Mouse (Mus musculus) liver, adult 2 months (tissue): ENCODE data around the gene Ndnf. TPM values are rescaled to one million over a fixed set of nuclear protein-coding genes. Genes with fewer than 3 reads are reported as not detected.
A peak's percentile ranks its signal among the peaks of the same experiment; 100 is the strongest.

Experiments
- DNase-seq: peaks from one replicate; pipeline ENCODE4 v3.0.0-alpha.2; 2011; ENCODE audit warnings: low read depth, low spot score; ENCODE audit errors: extremely low read depth
- H3K27ac ChIP-seq: fragments of 200-500 bp; replicated peaks from 2 replicates; pipeline ENCODE4 v1.5.1; 2012; ENCODE audit warnings: low read depth, mild to moderate bottlenecking, control low read depth, inconsistent platforms, low read length; ENCODE audit not compliant: insufficient read depth
- H3K27me3 ChIP-seq: fragments of 200-500 bp; 2 replicates; pipeline ENCODE4 v1.6.1; 2012; ENCODE audit warnings: mild to moderate bottlenecking, moderate library complexity, low read length, inconsistent platforms; ENCODE audit not compliant: control insufficient read depth, insufficient read depth
- H3K36me3 ChIP-seq: fragments of 200-500 bp; 2 replicates; pipeline ENCODE4 v1.6.1; 2012; ENCODE audit warnings: low read length, inconsistent platforms; ENCODE audit not compliant: control insufficient read depth, insufficient read depth
- H3K4me1 ChIP-seq: fragments of 200-500 bp; 2 replicates; pipeline ENCODE4 v1.6.1; 2011; ENCODE audit warnings: low read length; ENCODE audit not compliant: control insufficient read depth, insufficient read depth
- H3K4me3 ChIP-seq: fragments of 200-500 bp; 2 replicates; pipeline ENCODE4 v1.5.1; 2011; ENCODE audit warnings: low read depth, mild to moderate bottlenecking, control low read depth, low read length, moderate library complexity; ENCODE audit not compliant: insufficient read depth
- H3K79me2 ChIP-seq: fragments of 200-500 bp; 2 replicates; pipeline ENCODE4 v1.6.1; 2012; ENCODE audit warnings: inconsistent platforms, mild to moderate bottlenecking, low read length, moderate library complexity; ENCODE audit not compliant: control insufficient read depth, insufficient read depth
- H3K9ac ChIP-seq: fragments of 200-500 bp; 2 replicates; pipeline ENCODE4 v1.6.1; 2012; ENCODE audit warnings: low read depth, mild to moderate bottlenecking, control low read depth, inconsistent platforms, low read length
- CTCF ChIP-seq: fragments of 200-500 bp; IDR thresholded peaks from 2 replicates; pipeline ENCODE4 v1.5.1; 2011; ENCODE audit warnings: low read depth, low read length, control low read depth
- POLR2A ChIP-seq: fragments of 200-500 bp; IDR thresholded peaks from 2 replicates; pipeline ENCODE4 v1.6.1; 2011; ENCODE audit warnings: low read length, control low read depth; ENCODE audit not compliant: insufficient read depth; ENCODE audit errors: extremely low read depth
- WGBS: fragments of 180-500 bp; shearing (Covaris S2); methylation state at CpG from one replicate; pipeline ENCODE4 v1.1.7; 2018; 5-methylcytosine and 5-hydroxymethylcytosine counted together
- polyA plus RNA-seq: library from polyadenylated mRNA; depleted of rRNA; stranded (reverse); fragments of >200 nt; gene quantifications from 2 replicates; pipeline ENCODE4 v1.2.3, GENCODE M21; 2012
- total RNA-seq: library from RNA; depleted of rRNA; stranded (reverse); fragments of >200 nt; gene quantifications from 2 replicates; pipeline ENCODE4 v1.2.3, GENCODE M21; 2014

Ndnf gene
- total and polyA plus RNA-seq, 2 experiments: 0.46 TPM; not detected in 1

GRCm38 (mm10) chr6:65666295-65666694, 5.1 kb upstream of the Ndnf start:
- TF ChIP-seq CTCF (no peak), POLR2A (no peak)
- Histone ChIP-seq H3K9ac (no peak overlapping the region), H3K36me3 (no peaks in the 10 kb centered on the region), H3K27me3 (no peaks in the 10 kb centered on the region), H3K4me3 (no peak overlapping the region), H3K79me2 (no peaks in the 10 kb centered on the region), H3K4me1 (0 out of 2 replicates have a peak, but pooled peaks cover 2% of the 10 kb centered on the region), H3K27ac (no peak overlapping the region)
- WGBS: 95% methylated on average over 3 of the region's 3 CpGs
- DNase-seq: no peak

DNA sequence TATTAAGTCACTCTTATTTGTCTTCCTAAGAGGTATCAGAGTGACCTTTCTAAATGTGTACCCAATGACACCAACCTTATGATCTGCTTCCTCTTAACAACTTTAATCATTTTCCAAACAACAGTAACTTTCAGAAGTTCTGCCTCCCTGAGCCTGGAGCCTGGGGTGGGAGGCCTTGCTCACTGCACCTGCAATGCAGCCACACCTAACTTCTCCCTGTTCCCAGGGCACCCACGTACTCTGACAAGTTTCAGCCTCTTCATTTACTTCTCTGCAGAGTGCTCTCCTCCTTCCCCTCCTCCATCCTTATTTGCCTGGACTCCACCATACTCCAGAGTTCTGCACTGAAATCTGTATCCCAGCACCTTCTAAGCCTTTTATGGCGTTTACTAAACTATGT, 1.4 kb upstream of the Ndnf start:
- no peak for DNase-seq
- 46% methylated on average over 2 of the region's 2 CpGs for WGBS

GRCm38 (mm10) chr6:65670981-65671411, 394 bp upstream of the Ndnf start:
- DNase-seq: no peak
- Histone ChIP-seq H3K27ac (no peak overlapping the region), H3K27me3 (peaks cover 12% of the 10 kb centered on the region; the same call in 1 of the 2 replicates), H3K4me1 (peaks cover 2% of the 10 kb centered on the region; the same call in 1 of the 2 replicates), H3K4me3 (no peak overlapping the region), H3K36me3 (no peaks in the 10 kb centered on the region), H3K9ac (no peak overlapping the region), H3K79me2 (no peaks in the 10 kb centered on the region)
- TF ChIP-seq POLR2A (no peak), CTCF (no peak)
- 19% methylated on average over 21 of the region's 21 CpGs for WGBS

More for the DNA sequence above, 1.4 kb upstream of the Ndnf start:
- peaks cover 12% of the 10 kb centered on the region; the same call in 1 of the 2 replicates for H3K27me3 ChIP-seq
- TF ChIP-seq POLR2A (no peak), CTCF (no peak)
- H3K4me3 ChIP-seq: no peak overlapping the region
- H3K27ac ChIP-seq: no peak overlapping the region
- H3K36me3 ChIP-seq: no peaks in the 10 kb centered on the region
- H3K79me2 ChIP-seq: no peaks in the 10 kb centered on the region
- H3K4me1 ChIP-seq: peaks cover 2% of the 10 kb centered on the region; the same call in 1 of the 2 replicates
- no peak overlapping the region for H3K9ac ChIP-seq

- Histone ChIP-seq H3K27ac (no peak overlapping the region), H3K4me3 (peak overlapping the region; percentile 19; the same call in 1 of the 2 replicates), H3K79me2 (no peaks in the 10 kb centered on the region), H3K4me1 (peaks cover 2% of the 10 kb centered on the region; the same call in 1 of the 2 replicates), H3K9ac (no peak overlapping the region), H3K27me3 (peaks cover 12% of the 10 kb centered on the region; the same call in 1 of the 2 replicates), H3K36me3 (no peaks in the 10 kb centered on the region)
- TF ChIP-seq POLR2A: no peak
- TF ChIP-seq CTCF: no peak
- DNase-seq: no peak
- 2% methylated on average over 57 of the region's 57 CpGs for WGBS
Measured at GRCm38 (mm10) chr6:65672131-65673031, 991 bp downstream of the Ndnf start.

- Histone ChIP-seq H3K9ac (no peak overlapping the region), H3K27me3 (no peaks in the 10 kb centered on the region; the same call in 1 of the 2 replicates), H3K27ac (no peak overlapping the region), H3K4me3 (no peak overlapping the region), H3K4me1 (no peaks in the 10 kb centered on the region), H3K79me2 (no peaks in the 10 kb centered on the region), H3K36me3 (no peaks in the 10 kb centered on the region)
- DNase-seq: no peak
- no peak for TF ChIP-seq CTCF
Measured at GRCm38 (mm10) chr6:65693938-65694337, 22.5 kb downstream of the Ndnf start.

DNA sequence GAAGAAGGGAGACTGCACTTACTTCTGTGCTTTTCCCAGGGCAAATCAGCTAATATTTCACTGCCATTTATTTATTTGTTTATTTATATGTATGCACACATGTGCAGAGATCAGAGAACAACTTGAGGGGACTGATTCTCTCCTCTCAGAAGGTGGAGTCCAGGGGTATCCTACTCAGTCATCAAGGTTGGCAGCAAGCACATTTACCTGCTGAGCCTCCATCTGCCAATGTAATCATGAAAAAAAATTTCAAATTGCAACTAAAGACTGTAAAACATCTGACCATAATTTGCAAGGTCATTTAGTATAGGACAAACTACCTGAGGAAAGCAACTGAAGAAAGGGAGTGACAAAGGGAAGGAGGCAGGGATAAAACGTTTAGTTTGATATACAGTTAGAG, 49.3 kb downstream of the Ndnf start:
- no peaks in the 10 kb centered on the region for H3K36me3 ChIP-seq
- TF ChIP-seq POLR2A: no peak
- TF ChIP-seq CTCF: no peak
- no peak overlapping the region for H3K9ac ChIP-seq
- DNase-seq: no peak
- no peak overlapping the region for H3K4me3 ChIP-seq
- no peaks in the 10 kb centered on the region for H3K79me2 ChIP-seq
- WGBS: 41% methylated on average over 1 of the region's 1 CpGs
- H3K27me3 ChIP-seq: no peaks in the 10 kb centered on the region
- no peak overlapping the region for H3K27ac ChIP-seq
- H3K4me1 ChIP-seq: no peaks in the 10 kb centered on the region
